Mouse (Mus musculus): ENCODE data around the gene Ubxn11. TPM values are rescaled to one million over a fixed set of nuclear protein-coding genes. Genes with fewer than 3 reads are reported as not detected.

Gene Ubxn11
- polyA plus RNA-seq, 1 experiment from 2014 or later, result 17.2 TPM

GRCm38 (mm10) chr4:134113356-134113994, 11.1 kb downstream of the Ubxn11 start:
- no peaks in the 10 kb centered on the region for H3K36me3 ChIP-seq (replicated peaks)
- H3K27me3 ChIP-seq (replicated peaks), result no peaks in the 10 kb centered on the region
- no peak overlapping the region for H3K27ac ChIP-seq
- no peak overlapping the region for H3K9ac ChIP-seq
- peak; percentile 54; the same call in 1 of the 2 replicates for ATAC-seq (replicated peaks)
- H3K4me2 ChIP-seq, result no peak overlapping the region
- no peak overlapping the region for H3K4me3 ChIP-seq
- H3K9me3 ChIP-seq, result no peaks in the 10 kb centered on the region
- 46% methylated on average over 10 of the region's 10 CpGs for WGBS
- H3K4me1 ChIP-seq, result no peaks in the 10 kb centered on the region

- Histone ChIP-seq H3K27ac (no peak overlapping the region), H3K27me3 (replicated peaks) (no peaks in the 10 kb centered on the region), H3K4me2 (no peak overlapping the region), H3K4me1 (no peaks in the 10 kb centered on the region), H3K36me3 (replicated peaks) (no peaks in the 10 kb centered on the region), H3K4me3 (no peak overlapping the region), H3K9me3 (no peaks in the 10 kb centered on the region), H3K9ac (no peak overlapping the region)
- no peak for ATAC-seq (replicated peaks)
- WGBS, result 92% methylated on average over 4 of the region's 4 CpGs
These were observed 11.7 kb downstream of the Ubxn11 start for GRCm38 (mm10) chr4:134114038-134114437.

DNA sequence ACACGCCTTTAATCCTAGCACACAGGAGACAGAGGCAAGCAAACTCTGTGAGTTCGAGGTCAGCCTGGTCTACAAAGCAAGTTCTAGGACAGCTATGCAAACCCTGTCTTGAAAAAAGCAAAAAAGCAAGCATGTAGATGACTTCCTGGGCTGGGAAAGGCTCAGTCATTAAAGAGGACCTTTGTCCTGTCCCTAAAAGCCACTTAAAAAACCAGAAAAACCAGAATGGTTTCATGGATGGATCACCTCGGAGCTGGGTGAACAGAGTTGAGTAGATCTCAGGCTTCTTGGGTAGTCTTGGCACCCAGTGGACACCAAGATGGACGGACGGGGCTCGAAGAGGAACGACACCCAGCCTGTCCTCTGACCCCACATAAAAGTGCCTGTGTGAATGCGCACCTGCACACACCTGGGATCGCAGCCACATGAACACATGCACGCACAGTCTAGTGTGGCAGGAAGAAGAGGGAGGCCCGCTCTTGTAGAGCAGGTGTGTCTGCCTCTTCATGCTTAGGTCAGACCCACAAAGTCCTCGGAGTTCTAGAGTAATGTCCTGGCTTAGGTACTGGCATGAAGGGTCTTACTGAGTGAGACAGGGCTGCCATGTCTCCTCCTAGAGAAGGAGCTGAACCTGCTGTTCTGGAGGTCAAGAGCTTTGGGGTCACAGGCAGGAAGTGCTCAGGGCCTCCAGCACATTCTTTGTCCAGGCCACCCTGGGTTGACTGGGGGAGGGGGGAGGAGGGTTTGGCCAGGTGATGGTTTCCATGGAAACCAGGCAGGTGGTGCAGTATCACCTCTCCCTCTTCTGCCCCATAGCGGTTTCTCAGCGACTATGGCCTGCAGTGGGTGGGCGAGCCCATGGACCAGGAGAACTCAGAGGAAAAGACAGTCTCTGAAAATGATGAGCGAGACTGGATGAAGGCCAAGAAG, 13.1 kb downstream of the Ubxn11 start:
- H3K9ac ChIP-seq, result no peak overlapping the region
- WGBS, result 91% methylated on average over 16 of the region's 16 CpGs
- no peak overlapping the region for H3K27ac ChIP-seq
- no peak overlapping the region for H3K4me2 ChIP-seq
- H3K27me3 ChIP-seq (replicated peaks), result no peaks in the 10 kb centered on the region
- no peaks in the 10 kb centered on the region for H3K4me1 ChIP-seq
- no peaks in the 10 kb centered on the region for H3K9me3 ChIP-seq
- H3K36me3 ChIP-seq (replicated peaks), result no peaks in the 10 kb centered on the region
- ATAC-seq (replicated peaks), result no peak
- H3K4me3 ChIP-seq, result no peak overlapping the region

- no peak overlapping the region for H3K4me2 ChIP-seq
- WGBS, result 86% methylated on average over 2 of the region's 2 CpGs
- H3K4me3 ChIP-seq, result no peak overlapping the region
- no peak for ATAC-seq (replicated peaks)
- no peak overlapping the region for H3K9ac ChIP-seq
- no peaks in the 10 kb centered on the region for H3K27me3 ChIP-seq (replicated peaks)
- H3K4me1 ChIP-seq, result no peaks in the 10 kb centered on the region
- H3K27ac ChIP-seq, result no peak overlapping the region
- no peaks in the 10 kb centered on the region for H3K9me3 ChIP-seq
- H3K36me3 ChIP-seq (replicated peaks), result no peaks in the 10 kb centered on the region
These were observed 14.1 kb downstream of the Ubxn11 start for GRCm38 (mm10) chr4:134116501-134116900.

- H3K4me1 ChIP-seq, result no peaks in the 10 kb centered on the region
- H3K36me3 ChIP-seq (replicated peaks), result no peaks in the 10 kb centered on the region
- 86% methylated on average over 8 of the region's 8 CpGs for WGBS
- no peak overlapping the region for H3K9ac ChIP-seq
- no peak overlapping the region for H3K4me2 ChIP-seq
- no peaks in the 10 kb centered on the region for H3K27me3 ChIP-seq (replicated peaks)
- ATAC-seq (replicated peaks), result no peak
- H3K4me3 ChIP-seq, result no peak overlapping the region
- no peaks in the 10 kb centered on the region for H3K9me3 ChIP-seq
- H3K27ac ChIP-seq, result no peak overlapping the region
These were observed 14.6 kb downstream of the Ubxn11 start for GRCm38 (mm10) chr4:134117012-134117411.

GRCm38 (mm10) chr4:134118126-134118800, 15.9 kb downstream of the Ubxn11 start:
- Histone ChIP-seq H3K9ac (no peak overlapping the region), H3K4me1 (no peaks in the 10 kb centered on the region), H3K4me3 (no peak overlapping the region), H3K4me2 (no peak overlapping the region), H3K36me3 (replicated peaks) (no peaks in the 10 kb centered on the region), H3K27ac (no peak overlapping the region), H3K9me3 (no peaks in the 10 kb centered on the region), H3K27me3 (replicated peaks) (no peaks in the 10 kb centered on the region)
- 73% methylated on average over 14 of the region's 14 CpGs for WGBS
- ATAC-seq (replicated peaks), result no peak

DNA sequence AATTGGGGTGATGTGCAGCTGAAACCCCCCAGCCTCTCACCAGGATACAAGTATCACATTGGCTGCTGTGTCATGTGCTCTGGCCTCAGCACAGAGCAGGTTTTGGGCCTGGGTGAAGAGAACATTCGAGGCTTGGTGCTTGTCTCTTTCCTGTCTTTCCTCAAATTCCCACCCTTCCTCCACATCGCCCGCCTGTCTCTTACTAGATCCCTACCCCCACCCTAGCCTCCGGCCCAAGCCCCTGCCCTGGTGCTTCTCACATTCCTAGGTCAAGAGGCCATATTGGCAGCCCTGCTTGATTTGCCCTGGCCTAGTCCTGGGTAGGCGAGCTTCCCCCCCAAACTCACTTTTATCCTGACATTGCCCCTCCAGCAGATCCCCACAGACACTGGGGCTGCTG, 16.7 kb downstream of the Ubxn11 start:
- 84% methylated on average over 5 of the region's 5 CpGs for WGBS
- no peaks in the 10 kb centered on the region for H3K27me3 ChIP-seq (replicated peaks)
- no peak overlapping the region for H3K4me2 ChIP-seq
- H3K4me3 ChIP-seq, result no peak overlapping the region
- no peak overlapping the region for H3K27ac ChIP-seq
- H3K9me3 ChIP-seq, result no peaks in the 10 kb centered on the region
- ATAC-seq (replicated peaks), result no peak
- no peaks in the 10 kb centered on the region for H3K36me3 ChIP-seq (replicated peaks)
- no peak overlapping the region for H3K9ac ChIP-seq
- peaks cover 4% of the 10 kb centered on the region for H3K4me1 ChIP-seq

DNA sequence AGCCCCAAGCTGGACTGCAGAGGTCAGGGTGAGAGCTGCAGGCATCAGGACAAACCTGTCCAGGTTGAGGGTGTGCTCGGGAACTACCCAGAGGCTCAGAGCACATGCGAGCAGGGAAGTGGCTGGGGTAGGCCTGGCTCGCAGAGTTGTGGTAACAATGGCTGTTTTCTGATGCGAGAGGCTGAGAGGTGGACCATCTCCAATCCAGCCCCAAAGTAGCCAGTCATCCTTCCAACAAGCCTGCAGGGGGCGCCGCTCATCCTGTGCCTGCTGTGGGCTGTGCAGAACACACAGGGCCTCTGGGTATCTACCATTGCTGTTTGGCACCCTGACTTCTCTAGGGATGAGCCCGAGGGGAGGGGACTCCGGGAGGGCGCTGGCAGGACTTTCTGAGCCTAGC, 17.3 kb downstream of the Ubxn11 start:
- WGBS, result 62% methylated on average over 9 of the region's 9 CpGs

DNA sequence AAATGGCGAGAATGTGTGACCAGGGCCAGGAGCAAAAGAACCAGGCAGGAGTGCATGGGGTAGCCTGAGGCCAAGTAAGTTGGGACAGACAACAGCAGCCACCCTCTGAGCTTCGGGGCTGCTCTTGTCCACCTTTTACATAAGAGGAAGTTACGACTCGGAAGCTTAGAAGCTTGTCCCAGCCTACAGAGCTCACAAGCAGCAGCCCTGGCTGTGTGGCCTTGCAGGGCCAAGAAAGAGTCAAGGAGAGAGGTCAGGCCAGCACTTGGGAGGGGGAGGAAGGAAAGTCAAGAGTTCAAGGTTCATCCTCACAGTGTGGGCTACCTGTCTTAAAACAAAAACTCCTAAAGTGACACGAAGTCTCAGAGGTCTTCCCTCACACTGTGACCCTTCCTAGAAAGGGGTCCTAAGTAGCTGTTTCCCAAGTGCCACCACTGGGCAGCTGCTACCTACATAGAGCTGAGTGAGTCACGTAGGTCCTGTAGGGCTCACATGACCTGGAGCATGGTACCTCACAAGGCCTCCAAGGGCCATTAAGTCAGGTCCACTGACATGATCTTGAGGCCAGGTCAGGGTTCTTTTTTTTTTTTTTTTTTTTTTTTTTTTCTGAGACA, 17.9 kb downstream of the Ubxn11 start:
- Histone ChIP-seq H3K27ac (no peak overlapping the region), H3K4me3 (no peak overlapping the region), H3K4me1 (peaks cover 5% of the 10 kb centered on the region), H3K9ac (no peak overlapping the region), H3K9me3 (no peaks in the 10 kb centered on the region), H3K27me3 (replicated peaks) (no peaks in the 10 kb centered on the region), H3K4me2 (no peak overlapping the region), H3K36me3 (replicated peaks) (no peaks in the 10 kb centered on the region)
- ATAC-seq (replicated peaks), result no peak
- WGBS, result 79% methylated on average over 6 of the region's 6 CpGs

More for the DNA sequence above, 17.3 kb downstream of the Ubxn11 start:
- Histone ChIP-seq H3K4me3 (no peak overlapping the region), H3K27me3 (replicated peaks) (no peaks in the 10 kb centered on the region), H3K36me3 (replicated peaks) (no peaks in the 10 kb centered on the region), H3K9ac (no peak overlapping the region), H3K4me1 (peaks cover 5% of the 10 kb centered on the region), H3K4me2 (no peak overlapping the region), H3K27ac (no peak overlapping the region), H3K9me3 (no peaks in the 10 kb centered on the region)
- no peak for ATAC-seq (replicated peaks)

DNA sequence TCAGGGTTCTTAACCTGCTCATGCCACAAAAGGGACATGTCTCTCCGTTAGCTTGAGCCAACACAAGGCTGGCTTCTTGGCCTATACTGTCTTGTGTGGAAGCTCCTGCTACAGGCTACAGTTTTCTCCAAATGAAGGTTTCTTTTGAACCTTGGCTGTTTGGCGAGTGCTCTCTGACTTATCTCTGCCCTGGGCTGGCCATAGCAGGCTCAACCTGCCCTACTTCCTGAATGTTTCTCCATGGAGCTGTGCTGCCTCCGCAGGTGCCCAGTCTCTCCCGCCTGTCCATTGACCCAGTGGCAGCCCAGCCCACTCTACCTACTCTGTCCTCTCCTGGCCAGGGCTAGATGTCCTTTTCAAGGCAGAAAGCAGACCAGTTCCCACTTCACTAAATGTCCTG, 18.5 kb downstream of the Ubxn11 start:
- no peaks in the 10 kb centered on the region for H3K36me3 ChIP-seq (replicated peaks)
- H3K9me3 ChIP-seq, result no peaks in the 10 kb centered on the region
- no peak overlapping the region for H3K4me2 ChIP-seq
- H3K9ac ChIP-seq, result no peak overlapping the region
- 90% methylated on average over 4 of the region's 4 CpGs for whole genome bisulfite sequencing
- no peaks in the 10 kb centered on the region for H3K27me3 ChIP-seq (replicated peaks)
- ATAC-seq (replicated peaks), result no peak
- H3K27ac ChIP-seq, result no peak overlapping the region
- peaks cover 5% of the 10 kb centered on the region for H3K4me1 ChIP-seq
- no peak overlapping the region for H3K4me3 ChIP-seq

DNA sequence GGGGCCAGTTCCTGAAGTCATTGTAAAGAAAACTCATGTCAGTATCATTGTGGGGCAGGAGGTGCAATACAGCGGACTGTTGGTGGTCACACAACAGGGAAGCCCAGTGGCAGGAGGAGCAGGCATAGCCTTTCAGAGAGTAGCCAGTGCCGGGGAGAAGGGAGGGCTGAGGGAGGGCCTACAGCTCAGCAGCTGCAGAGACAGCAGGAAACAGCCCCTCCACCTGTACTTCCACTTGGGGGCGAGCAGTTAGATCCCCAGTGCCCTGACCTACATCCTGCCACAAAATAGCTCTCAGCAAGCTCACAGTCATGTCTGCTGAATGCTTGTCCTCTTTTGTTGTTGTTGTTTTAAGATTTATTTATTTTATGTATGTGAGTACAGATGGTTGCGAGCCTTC, 19.2 kb downstream of the Ubxn11 start:
- Histone ChIP-seq H3K27ac (no peak overlapping the region), H3K9me3 (no peaks in the 10 kb centered on the region), H3K9ac (no peak overlapping the region), H3K4me3 (no peak overlapping the region), H3K4me2 (no peak overlapping the region), H3K27me3 (replicated peaks) (no peaks in the 10 kb centered on the region), H3K4me1 (peaks cover 6% of the 10 kb centered on the region), H3K36me3 (replicated peaks) (no peaks in the 10 kb centered on the region)
- WGBS, result 51% methylated on average over 4 of the region's 4 CpGs
- no peak for ATAC-seq (replicated peaks)

DNA sequence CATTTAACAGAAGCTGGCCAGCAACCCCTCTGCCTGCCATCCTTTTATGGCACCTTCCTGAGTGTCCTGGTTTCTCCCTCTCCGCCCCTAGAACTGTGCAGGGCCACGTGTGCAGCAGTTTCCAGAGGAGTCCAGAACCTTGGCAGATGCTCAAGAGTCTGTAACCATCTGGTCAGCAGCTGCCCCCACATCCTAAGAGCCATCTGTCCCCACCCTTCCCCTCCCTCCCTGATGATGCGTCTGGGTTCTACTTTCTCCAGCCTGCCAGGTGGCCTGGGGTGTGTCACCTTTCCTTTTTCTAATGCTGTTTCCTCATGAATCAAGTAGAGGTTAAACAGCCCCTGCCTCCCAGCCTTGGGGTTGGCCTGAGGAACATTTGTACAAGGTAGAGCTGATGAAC, 19.9 kb downstream of the Ubxn11 start:
- H3K4me2 ChIP-seq, result no peak overlapping the region
- H3K4me3 ChIP-seq, result no peak overlapping the region
- no peaks in the 10 kb centered on the region for H3K9me3 ChIP-seq
- H3K27ac ChIP-seq, result no peak overlapping the region
- no peaks in the 10 kb centered on the region for H3K36me3 ChIP-seq (replicated peaks)
- no peak overlapping the region for H3K9ac ChIP-seq
- no peaks in the 10 kb centered on the region for H3K27me3 ChIP-seq (replicated peaks)
- 60% methylated on average over 3 of the region's 3 CpGs for WGBS
- no peak for ATAC-seq (replicated peaks)
- H3K4me1 ChIP-seq, result peaks cover 13% of the 10 kb centered on the region

Data from midbrain, embryonic 15.5 days (tissue).